ENCODE assay signal across 10 mouse cellular contexts in the genomic region with DNA sequence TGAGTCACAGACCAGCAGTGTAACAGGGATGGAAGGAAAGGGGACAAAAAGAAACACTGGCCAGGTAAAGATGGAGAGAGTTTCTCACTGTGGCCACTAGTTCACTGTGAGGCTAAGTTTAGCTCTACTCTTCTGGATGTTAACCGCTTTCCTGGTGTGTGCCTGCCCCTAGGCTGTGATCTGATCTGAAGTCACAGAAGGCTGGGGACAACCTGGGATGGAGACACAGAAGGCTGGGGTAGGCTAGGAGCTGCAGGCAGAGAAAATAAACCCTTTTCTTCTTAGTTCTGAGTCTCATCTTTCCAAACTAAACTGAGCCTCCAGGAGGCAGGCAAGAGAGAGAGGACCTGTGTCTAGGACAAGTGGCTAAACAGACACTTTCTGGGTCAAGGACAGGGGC. TPM values are rescaled to one million over a fixed set of nuclear protein-coding genes. Genes with fewer than 3 reads are reported as not detected.
DNase-seq lines count a peak whose midpoint lies in the region; ATAC-seq lines count a peak whose summit lies in the region.
"Had no signal": no experiment of that assay in that cellular context is flagged by ENCODE, and none has a peak within 500 bp of the region (broad histone marks: within the 10 kb centered on the region; RNA-seq: fewer than 3 reads in every experiment).

No protein-coding gene starts in this region.

- no peak overlapping the region for H3K4me3 ChIP-seq in lung, embryonic 16.5 days (ENCODE audit: low read length)
- no peak overlapping the region for H3K4me3 ChIP-seq in intestine, embryonic 14.5 days (ENCODE audit: low read depth, low read length)
- H3K4me3 ChIP-seq in neural tube, embryonic 15.5 days (replicated peaks), result no peak overlapping the region

- peak overlapping the region; percentile 84 for H3K27ac ChIP-seq in lung, embryonic 16.5 days (ENCODE audit: low read length)
- H3K27ac ChIP-seq in intestine, embryonic 14.5 days (ENCODE audit: low read depth), result peak overlapping the region; percentile 97
- H3K27ac ChIP-seq in neural tube, embryonic 15.5 days (replicated peaks), result peak overlapping the region; percentile 70; the same call in 1 of the 2 replicates

- DNase-seq in CD4-positive, CD25-positive, alpha-beta regulatory T cell, adult 2 months (ENCODE audit: low read depth, low spot score), result peak; percentile 43
- DNase-seq in lung, adult 18-20 months, result no peak
- DNase-seq in intestine, embryonic 14.5 days (ENCODE audit: low spot score), result no peak
- no peak for DNase-seq in c-Kit-positive CD71-positive TER-119-positive erythroid progenitor cells, embryonic 14.5 days (ENCODE audit: low spot score)
- DNase-seq: layer of hippocampus, postnatal 36 days; spleen, adult 18-20 months had no signal

- peak overlapping the region; percentile 56 for H3K9ac ChIP-seq in lung, embryonic 16.5 days (ENCODE audit: low read length)
- no peak overlapping the region for H3K9ac ChIP-seq in intestine, embryonic 14.5 days (ENCODE audit: low read length)
- no peak overlapping the region for H3K9ac ChIP-seq in neural tube, embryonic 15.5 days (replicated peaks)

- no peak for ATAC-seq in CD4-positive, CD25-positive, alpha-beta regulatory T cell, adult 4 months
- no peak for ATAC-seq in lung, embryonic 16.5 days (ENCODE audit: low read depth)
- no peak for ATAC-seq in intestine, embryonic 14.5 days (replicated peaks; ENCODE audit: low FRiP score, low TSS enrichment, low read depth)
- ATAC-seq in neural tube, embryonic 15.5 days (ENCODE audit: low FRiP score), result no peak
- ATAC-seq in erythroid progenitor cell, adult 5-6 weeks (replicated peaks; ENCODE audit: low FRiP score, poor library complexity, severe bottlenecking), result no peak

- no peaks in the 10 kb centered on the region for H3K36me3 ChIP-seq in lung, embryonic 16.5 days (ENCODE audit: control insufficient read depth, insufficient read depth, low read length)
- H3K36me3 ChIP-seq in intestine, embryonic 14.5 days (ENCODE audit: control insufficient read depth, insufficient read depth, low read length), result peaks cover 4% of the 10 kb centered on the region; the same call in 1 of the 2 replicates
- no peaks in the 10 kb centered on the region for H3K36me3 ChIP-seq in neural tube, embryonic 15.5 days

- H3K9me3 ChIP-seq in lung, embryonic 16.5 days (ENCODE audit: control insufficient read depth, low read length), result no peaks in the 10 kb centered on the region
- no peaks in the 10 kb centered on the region for H3K9me3 ChIP-seq in intestine, embryonic 14.5 days (ENCODE audit: control insufficient read depth, low read length)
- no peaks in the 10 kb centered on the region for H3K9me3 ChIP-seq in neural tube, embryonic 15.5 days (replicated peaks)

- 50% methylated on average over 1 of the region's 1 CpGs for WGBS in lung, embryonic 16.5 days
- 24% methylated on average over 1 of the region's 1 CpGs for WGBS in intestine, embryonic 14.5 days
- WGBS in neural tube, embryonic 15.5 days, result 38% methylated on average over 1 of the region's 1 CpGs

- H3K27me3 ChIP-seq in lung, embryonic 16.5 days (ENCODE audit: control insufficient read depth, insufficient read depth, low read depth, low read length), result peaks cover 4% of the 10 kb centered on the region; the same call in 1 of the 2 replicates
- H3K27me3 ChIP-seq in intestine, embryonic 14.5 days (replicated peaks; ENCODE audit: control insufficient read depth, insufficient read depth, low read length), result no peaks in the 10 kb centered on the region
- peaks cover 13% of the 10 kb centered on the region for H3K27me3 ChIP-seq in neural tube, embryonic 15.5 days (replicated peaks)

- peaks cover 64% of the 10 kb centered on the region for H3K4me1 ChIP-seq in lung, embryonic 16.5 days (replicated peaks; ENCODE audit: control insufficient read depth, insufficient read depth, low read length)
- H3K4me1 ChIP-seq in intestine, embryonic 14.5 days (replicated peaks; ENCODE audit: control insufficient read depth, insufficient read depth, low read length), result peaks cover 67% of the 10 kb centered on the region
- peaks cover 69% of the 10 kb centered on the region for H3K4me1 ChIP-seq in neural tube, embryonic 15.5 days

- H3K4me2 ChIP-seq in lung, embryonic 16.5 days (ENCODE audit: low read depth, low read length), result peak overlapping the region; percentile 70
- H3K4me2 ChIP-seq in intestine, embryonic 14.5 days (ENCODE audit: low read length), result peak overlapping the region; percentile 78
- peak overlapping the region; percentile 89 for H3K4me2 ChIP-seq in neural tube, embryonic 15.5 days

RNA-seq across cellular contexts. Expression of a gene that starts 5.6 kb away (rescaled TPM):
- 10 to 100 TPM; 34.4 to 35.5 TPM for polyA plus RNA-seq in CD4-positive, CD25-positive, alpha-beta regulatory T cell, adult 4 months (2017; shearing (Covaris generic))
- polyA plus RNA-seq in lung, embryonic 16.5 days (2015; fragmentation: Nextera tagmentation; extraction: Ambion mirVana), result 12.5 and 13.2 TPM in 2 replicates
- polyA plus RNA-seq in intestine, embryonic 14.5 days (2014; fragmentation: Nextera tagmentation; extraction: Ambion mirVana), result 8.1 and 8.7 TPM in 2 replicates
- polyA plus RNA-seq in neural tube, embryonic 15.5 days (2015; fragmentation: Nextera tagmentation; extraction: Ambion mirVana), result 6.7 and 13.2 TPM in 2 replicates
- 0.36 and 1.3 TPM in 2 replicates for total RNA-seq in erythroid progenitor cell, adult 5-6 weeks (2015; ENCODE audit: low replicate concordance)
- 1.2 TPM in 1 of 2 replicates, not detected in the other for total RNA-seq in erythroid progenitor cell, adult 5-6 weeks (2017; ENCODE audit: low replicate concordance)

RNA-seq across cellular contexts. Expression of a gene that starts 21.8 kb away (rescaled TPM):
- 10 to 100 TPM; 34.3 to 38.8 TPM for polyA plus RNA-seq in CD4-positive, CD25-positive, alpha-beta regulatory T cell, adult 4 months (2017; shearing (Covaris generic))
- polyA plus RNA-seq in lung, embryonic 16.5 days (2015; fragmentation: Nextera tagmentation; extraction: Ambion mirVana), result 41.8 and 44.8 TPM in 2 replicates
- polyA plus RNA-seq in intestine, embryonic 14.5 days (2014; fragmentation: Nextera tagmentation; extraction: Ambion mirVana), result 31.6 and 33.8 TPM in 2 replicates
- 60.7 and 62.8 TPM in 2 replicates for polyA plus RNA-seq in neural tube, embryonic 15.5 days (2015; fragmentation: Nextera tagmentation; extraction: Ambion mirVana)
- total RNA-seq in erythroid progenitor cell, adult 5-6 weeks (2015; ENCODE audit: low replicate concordance), result 10.1 and 13.3 TPM in 2 replicates
- 5.1 and 22.5 TPM in 2 replicates for total RNA-seq in erythroid progenitor cell, adult 5-6 weeks (2017; ENCODE audit: low replicate concordance)
